Mouse (Mus musculus): ENCODE data around the gene Zeb2.

DNA sequence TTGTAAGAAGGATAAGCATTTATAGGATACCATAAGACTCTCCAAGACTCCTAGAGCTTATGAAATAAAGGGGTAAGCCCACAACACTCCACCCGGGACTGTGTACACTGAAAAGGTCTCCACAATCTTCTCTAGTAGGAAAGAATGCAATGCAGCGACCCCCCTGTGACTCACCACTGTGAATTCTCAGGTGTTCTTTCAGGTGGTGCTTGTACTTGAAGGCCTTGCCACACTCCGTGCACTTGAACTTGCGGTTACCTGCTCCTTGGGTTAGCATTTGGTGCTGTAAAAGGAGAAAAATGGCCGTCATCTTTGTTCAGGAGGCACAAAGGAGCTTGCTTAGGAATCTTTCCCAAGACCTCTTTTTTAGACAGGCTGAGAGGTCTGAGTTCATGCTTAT is 118.5 kb downstream of the Zeb2 start:
- TF ChIP-seq CTCF (IDR thresholded peaks at IDR 0.05; ENCODE audit: borderline replicate concordance, insufficient read depth, low read length): no peak
- TF ChIP-seq POLR2A (IDR thresholded peaks at IDR 0.05; ENCODE audit: low read depth, low read length): no peak

All from embryonic fibroblast, embryonic 13.5 days (primary cell).